Mouse (Mus musculus) lung, adult 2 months (tissue): ENCODE data around the gene Fbxo4. TPM values are rescaled to one million over a fixed set of nuclear protein-coding genes. Genes with fewer than 3 reads are reported as not detected.

Experiments used
- DNase-seq: peaks from one replicate; pipeline ENCODE4 v3.0.0; 2022
- H3K4me1 ChIP-seq: fragments of 200-500 bp; 2 replicates; pipeline ENCODE4 v1.6.1; 2011; ENCODE audit warnings: low read length; ENCODE audit not compliant: control insufficient read depth, insufficient read depth
- H3K4me3 ChIP-seq: fragments of 200-500 bp; replicated peaks from 2 replicates; pipeline ENCODE3; 2011; ENCODE audit warnings: low read depth, mild to moderate bottlenecking, control low read depth, low read length; ENCODE audit errors: extremely low read depth
- CTCF ChIP-seq: fragments of 200-500 bp; IDR thresholded peaks from 2 replicates; pipeline ENCODE4 v1.5.1; 2011; ENCODE audit warnings: mild to moderate bottlenecking, low read length, control low read depth; ENCODE audit not compliant: insufficient read depth
- POLR2A ChIP-seq: fragments of 200-500 bp; IDR thresholded peaks from 2 replicates; pipeline ENCODE4 v1.6.1; 2011; ENCODE audit warnings: low read depth, mild to moderate bottlenecking, control low read depth, low read length, borderline replicate concordance; ENCODE audit errors: extremely low read depth
- WGBS: fragments of 180-500 bp; shearing (Covaris S2); methylation state at CpG from one replicate; pipeline ENCODE4 v1.1.7; 2018; 5-methylcytosine and 5-hydroxymethylcytosine counted together
- polyA plus RNA-seq: library from polyadenylated mRNA; depleted of rRNA; stranded (reverse); fragments of >200 nt; gene quantifications from 2 replicates; pipeline ENCODE4 v1.2.3, GENCODE M21; 2012; rRNA removed

The Fbxo4 gene
- polyA plus RNA-seq, 1 experiment, result 14.6 TPM

GRCm38 (mm10) chr15:3936056-3936455 lies 43.3 kb downstream of the Fbxo4 start:
- WGBS, result 69% methylated on average over 3 of the region's 3 CpGs
- DNase-seq, result no peak
- H3K4me3 ChIP-seq, result no peak overlapping the region
- no peak for TF ChIP-seq CTCF
- TF ChIP-seq POLR2A, result no peak
- H3K4me1 ChIP-seq, result no peaks in the 10 kb centered on the region

- no peak for DNase-seq
- no peak overlapping the region for H3K4me3 ChIP-seq
- 77% methylated on average over 4 of the region's 4 CpGs for WGBS
- no peak for TF ChIP-seq CTCF
- no peak for TF ChIP-seq POLR2A
- H3K4me1 ChIP-seq, result no peaks in the 10 kb centered on the region
These were observed 45.9 kb downstream of the Fbxo4 start for GRCm38 (mm10) chr15:3933466-3933865.

GRCm38 (mm10) chr15:3931931-3932330 lies 47.4 kb downstream of the Fbxo4 start:
- TF ChIP-seq CTCF (no peak), POLR2A (no peak)
- no peak for DNase-seq
- Histone ChIP-seq H3K4me3 (no peak overlapping the region), H3K4me1 (no peaks in the 10 kb centered on the region)
- WGBS, result 93% methylated on average over 1 of the region's 1 CpGs

Other genes with a start within 250 kb of the Fbxo4 start
- 8.8 and 18.7 TPM in 2 replicates for gene AW549877, start 16.2 kb upstream of the Fbxo4 start, polyA plus RNA-seq
- 26.6 and 31.6 TPM in 2 replicates for gene Oxct1, start 46.8 kb upstream of the Fbxo4 start, polyA plus RNA-seq